Mouse (Mus musculus) olfactory bulb, adult 2 months (tissue): Measurements from ENCODE around the gene Sart3. TPM values are rescaled to one million over a fixed set of nuclear protein-coding genes. Genes with fewer than 3 reads are reported as not detected.
A peak's percentile ranks its signal among the peaks of the same experiment; 100 is the strongest.

Experiments used
- H3K27ac ChIP-seq: fragments of 200-500 bp; 2 replicates; pipeline ENCODE4 v1.5.1; 2012; ENCODE audit warnings: low read depth, low read length; ENCODE audit not compliant: insufficient read depth
- H3K4me1 ChIP-seq: fragments of 200-500 bp; 2 replicates; pipeline ENCODE4 v1.6.1; 2012; ENCODE audit warnings: low read length; ENCODE audit not compliant: control insufficient read depth, insufficient read depth
- H3K4me3 ChIP-seq: fragments of 200-500 bp; 2 replicates; pipeline ENCODE4 v1.5.1; 2012; ENCODE audit warnings: mild to moderate bottlenecking, low read depth, low read length, moderate library complexity; ENCODE audit not compliant: insufficient read depth
- CTCF ChIP-seq: fragments of 200-500 bp; IDR thresholded peaks from 2 replicates; pipeline ENCODE4 v1.5.1; 2012; ENCODE audit warnings: low read depth, mild to moderate bottlenecking, low read length, moderate library complexity; ENCODE audit not compliant: insufficient read depth
- POLR2A ChIP-seq: fragments of 200-500 bp; IDR thresholded peaks from 2 replicates; pipeline ENCODE4 v1.6.1; 2012; ENCODE audit warnings: mild to moderate bottlenecking, low read depth, low read length, moderate library complexity; ENCODE audit not compliant: insufficient read depth
- WGBS: fragments of 180-500 bp; shearing (Covaris S2); methylation state at CpG from one replicate; pipeline ENCODE4 v1.1.7; 2018; 5-methylcytosine and 5-hydroxymethylcytosine counted together
- polyA plus RNA-seq: library from polyadenylated mRNA; stranded (reverse); fragments of >200 nt; gene quantifications from 2 replicates; pipeline ENCODE4 v1.2.4, GENCODE M21; 2012; ENCODE audit warnings: low replicate concordance; ENCODE audit not compliant: missing spikeins, insufficient read depth, insufficient read length

Gene Sart3
- polyA plus RNA-seq, 1 experiment = not detected

DNA sequence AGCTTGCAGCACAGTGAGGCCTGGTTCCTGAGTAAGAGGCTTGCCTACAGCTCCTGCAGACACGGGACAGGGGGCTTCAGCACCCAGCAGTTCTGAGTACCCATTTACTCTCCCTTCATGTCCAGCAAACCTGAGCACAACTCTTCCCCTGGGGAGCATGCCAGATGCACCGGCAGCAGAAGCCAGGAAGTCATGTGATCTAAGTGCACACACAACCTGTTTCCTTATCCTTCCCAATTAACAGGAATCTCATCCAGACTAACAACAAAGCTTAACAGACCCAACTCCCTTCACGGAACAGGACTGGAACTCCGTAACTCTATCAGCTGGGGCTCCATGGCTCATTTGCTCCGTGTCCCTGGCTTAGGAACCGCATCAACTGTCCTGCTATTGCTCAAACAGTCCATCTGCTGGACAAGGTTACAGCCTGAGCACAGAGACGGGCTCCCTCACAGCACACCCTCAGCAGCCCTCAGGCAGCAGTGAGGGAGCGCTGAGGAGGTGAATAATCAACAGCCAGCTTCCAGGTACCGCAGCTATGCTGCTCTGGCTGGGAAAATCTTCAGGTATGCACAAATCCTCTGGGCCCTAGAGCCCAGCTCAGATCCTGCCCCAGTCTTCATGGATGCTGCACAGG, 20.7 kb downstream of the Sart3 start:
- TF ChIP-seq POLR2A (no peak), CTCF (no peak)
- Histone ChIP-seq H3K4me3 (no peak overlapping the region), H3K27ac (no peak overlapping the region), H3K4me1 (no peaks in the 10 kb centered on the region)
- 87% methylated on average over 9 of the region's 9 CpGs for WGBS

- 92% methylated on average over 13 of the region's 13 CpGs for WGBS
- no peaks in the 10 kb centered on the region for H3K4me1 ChIP-seq
- no peak for TF ChIP-seq CTCF
- TF ChIP-seq POLR2A = no peak
- no peak overlapping the region for H3K27ac ChIP-seq
- no peak overlapping the region for H3K4me3 ChIP-seq
Measured at GRCm38 (mm10) chr5:113748556-113749331, 23.6 kb downstream of the Sart3 start.

- Histone ChIP-seq H3K4me3 (no peak overlapping the region), H3K4me1 (no peaks in the 10 kb centered on the region), H3K27ac (no peak overlapping the region)
- WGBS = 98% methylated on average over 5 of the region's 5 CpGs
- no peak for TF ChIP-seq POLR2A
- TF ChIP-seq CTCF = no peak
Measured at GRCm38 (mm10) chr5:113747629-113748028, 24.7 kb downstream of the Sart3 start.

DNA sequence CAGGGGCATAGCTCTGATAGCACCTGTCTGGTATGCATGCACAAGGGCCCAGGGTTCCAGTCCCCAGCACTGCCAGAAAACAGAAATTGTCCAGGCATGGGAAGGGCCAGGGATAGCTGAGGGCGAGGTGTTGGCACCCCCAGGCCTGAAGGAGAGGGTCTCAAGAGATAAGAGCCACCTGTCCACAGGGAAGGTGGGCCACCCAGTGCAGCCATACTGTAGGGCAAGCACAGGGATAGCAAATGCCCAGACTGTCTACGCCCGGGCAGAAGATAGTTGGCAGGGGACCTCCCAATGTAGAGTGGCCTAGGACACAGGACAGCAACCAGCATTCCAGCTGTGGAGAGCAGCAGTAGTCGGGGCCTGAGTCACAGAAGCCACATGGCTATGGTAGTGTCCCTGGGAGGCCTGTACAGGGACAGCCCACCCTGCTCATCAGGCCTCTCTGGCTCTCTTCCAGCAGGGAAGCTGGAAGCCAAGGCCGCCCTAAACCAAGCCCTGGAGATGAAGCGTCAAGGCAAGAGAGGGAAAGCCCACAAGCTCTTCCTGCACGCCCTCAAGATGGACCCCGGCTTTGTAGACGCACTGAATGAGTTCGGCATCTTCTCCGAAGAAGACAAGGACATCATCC, 34.6 kb downstream of the Sart3 start:
- TF ChIP-seq POLR2A (no peak), CTCF (no peak)
- WGBS = 85% methylated on average over 11 of the region's 11 CpGs

DNA sequence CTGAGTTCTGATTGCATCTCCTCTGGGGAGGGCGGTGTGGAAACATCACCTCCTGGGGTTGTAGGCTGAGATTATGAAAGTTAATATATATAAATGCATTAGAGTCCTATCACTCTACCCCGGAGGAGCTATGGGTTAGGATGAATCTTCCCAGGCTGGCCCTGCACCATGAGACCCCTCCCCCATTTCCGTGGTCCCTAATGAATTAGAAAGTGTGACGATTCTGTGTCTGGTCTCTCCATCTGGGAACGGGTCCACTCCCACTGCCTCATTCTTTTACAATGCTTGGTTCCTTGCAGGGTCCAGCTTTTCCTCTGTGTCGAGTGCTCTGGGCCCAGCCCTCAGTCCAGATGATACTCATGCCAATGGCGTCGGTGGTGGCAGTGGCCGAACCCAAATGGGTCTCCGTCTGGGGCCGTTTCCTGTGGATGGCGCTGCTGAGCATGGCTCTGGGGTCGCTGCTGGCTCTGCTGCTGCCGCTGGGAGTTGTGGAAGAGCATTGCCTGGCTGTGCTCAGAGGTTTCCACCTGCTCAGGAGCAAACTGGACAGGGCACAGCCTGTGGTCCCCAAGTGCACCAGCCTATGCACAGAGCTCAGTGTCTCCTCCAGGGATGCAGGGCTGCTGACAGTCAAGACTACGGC, 35.7 kb downstream of the Sart3 start:
- Histone ChIP-seq H3K4me1 (peaks cover 19% of the 10 kb centered on the region), H3K27ac (no peak overlapping the region), H3K4me3 (peak overlapping the region; percentile 78)
- TF ChIP-seq CTCF (no peak), POLR2A (no peak)
- WGBS = 33% methylated on average over 15 of the region's 15 CpGs

More for the DNA sequence above, 34.6 kb downstream of the Sart3 start:
- H3K4me1 ChIP-seq = peaks cover 19% of the 10 kb centered on the region
- H3K27ac ChIP-seq = no peak overlapping the region
- no peak overlapping the region for H3K4me3 ChIP-seq

DNA sequence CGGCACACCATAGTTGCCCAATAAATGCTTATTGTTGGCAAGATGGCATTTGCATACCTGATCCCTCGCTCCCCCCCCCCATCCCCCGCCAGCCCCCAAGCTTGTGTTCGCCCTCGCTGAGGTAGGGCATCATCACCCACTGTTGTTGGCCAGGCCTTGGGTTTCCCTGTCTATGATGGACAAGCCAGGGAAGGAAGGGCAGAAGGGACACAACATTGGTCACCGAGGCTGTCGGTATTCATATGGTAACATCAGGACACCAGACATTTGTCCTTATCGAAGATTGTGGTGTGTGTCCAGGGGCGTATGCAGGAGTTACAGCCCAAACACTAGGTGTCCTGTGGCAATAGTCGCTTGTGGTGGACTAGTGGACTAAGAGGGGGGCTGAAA, 36.2 kb downstream of the Sart3 start:
- H3K27ac ChIP-seq = peak overlapping the region; percentile 80; the same call in 1 of the 2 replicates
- 0% methylated on average over 10 of the region's 10 CpGs for WGBS
- peak overlapping the region; percentile 78 for H3K4me3 ChIP-seq
- H3K4me1 ChIP-seq = peaks cover 22% of the 10 kb centered on the region
- TF ChIP-seq CTCF (no peak), POLR2A (no peak)

DNA sequence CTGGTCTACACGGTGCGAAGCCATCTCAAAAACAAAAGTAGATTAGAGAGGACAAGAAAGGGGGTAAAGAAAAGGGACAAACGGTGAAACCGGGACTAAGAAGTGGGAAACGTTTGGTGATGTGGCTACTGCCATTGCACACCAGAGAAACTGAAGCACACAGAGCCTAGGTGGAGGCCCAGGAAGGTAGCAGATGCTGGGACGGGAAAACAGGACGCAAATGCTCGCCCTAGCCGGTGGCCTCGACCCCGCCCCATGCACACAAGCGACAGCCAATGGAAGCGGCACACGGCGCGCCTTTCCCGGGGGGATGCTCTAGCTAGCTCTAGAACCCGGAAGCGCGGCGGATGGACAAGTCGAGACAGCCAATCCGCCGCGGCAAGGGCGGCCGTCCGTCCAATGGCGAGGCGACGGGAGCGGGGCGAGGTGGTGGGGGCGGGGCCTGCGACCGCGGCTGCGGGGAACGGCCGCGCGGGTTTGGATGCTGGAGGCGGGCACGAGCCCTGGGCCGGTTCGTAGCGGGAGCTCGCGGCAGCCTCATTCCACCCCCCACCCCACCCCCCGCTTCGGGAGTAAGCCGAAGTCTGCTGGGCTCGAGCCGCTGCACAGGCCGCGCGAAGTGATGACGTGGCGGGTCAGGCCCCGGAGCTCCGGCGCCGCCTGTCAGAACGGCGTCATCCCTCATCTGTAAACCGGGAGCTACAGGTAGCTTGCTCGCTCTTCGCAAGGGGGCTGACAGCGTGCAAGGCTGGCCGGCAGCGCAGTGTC, 36.8 kb downstream of the Sart3 start, which contains the start of gene Ficd:
TSS of gene Ficd (plus strand) at position 459 of the 768 bp plus-strand sequence.
- WGBS = under 1% methylated on average over 71 of the region's 71 CpGs
- peak within 1 kb of the TSS; percentile 78 for H3K4me3 ChIP-seq
- H3K27ac ChIP-seq = peak within 1 kb of the TSS; percentile 95
- TF ChIP-seq POLR2A (peak; percentile 14; the same call in 1 of the 2 replicates), CTCF (no peak)
- H3K4me1 ChIP-seq = peaks cover 27% of the 10 kb centered on the region

GRCm38 (mm10) chr5:113735023-113735344, 37.3 kb downstream of the Sart3 start:
- 25% methylated on average over 7 of the region's 7 CpGs for WGBS
- TF ChIP-seq POLR2A (no peak; the same call in 1 of the 2 replicates), CTCF (no peak)
- Histone ChIP-seq H3K4me1 (peaks cover 33% of the 10 kb centered on the region), H3K4me3 (peak overlapping the region; percentile 46), H3K27ac (peak overlapping the region; percentile 95)
